Mouse (Mus musculus): Measurements from ENCODE around the gene Nrxn2. TPM values are rescaled to one million over a fixed set of nuclear protein-coding genes. Genes with fewer than 3 reads are reported as not detected.

Gene Nrxn2
- polyA plus RNA-seq, 1 experiment: 1.3 TPM

- no peak for DNase-seq (ENCODE audit: low spot score)
Observed at GRCm38 (mm10) chr19:6541521-6541920, 123.0 kb downstream of the Nrxn2 start.

GRCm38 (mm10) chr19:6542367-6543034, 124.0 kb downstream of the Nrxn2 start, which contains the start of gene Slc22a12:
Slc22a12 (minus strand) TSS chr19:6543032.
- DNase-seq (ENCODE audit: low spot score): no peak

GRCm38 (mm10) chr19:6543035-6543383, 124.5 kb downstream of the Nrxn2 start:
- DNase-seq (ENCODE audit: low spot score): no peak

GRCm38 (mm10) chr19:6543518-6543917, 125.0 kb downstream of the Nrxn2 start:
- no peak for DNase-seq (ENCODE audit: low spot score)

GRCm38 (mm10) chr19:6544712-6545111, 126.2 kb downstream of the Nrxn2 start:
- DNase-seq (ENCODE audit: low spot score): no peak

GRCm38 (mm10) chr19:6545481-6545880, 127.0 kb downstream of the Nrxn2 start:
- no peak for DNase-seq (ENCODE audit: low spot score)

- no peak for DNase-seq (ENCODE audit: low spot score)
Observed at GRCm38 (mm10) chr19:6546096-6546495, 127.6 kb downstream of the Nrxn2 start.

- DNase-seq (ENCODE audit: low spot score): no peak
Observed at GRCm38 (mm10) chr19:6547801-6548200, 129.3 kb downstream of the Nrxn2 start.

GRCm38 (mm10) chr19:6548431-6549410, 130.2 kb downstream of the Nrxn2 start:
- no peak for DNase-seq (ENCODE audit: low spot score)

GRCm38 (mm10) chr19:6549566-6549965, 131.0 kb downstream of the Nrxn2 start:
- DNase-seq (ENCODE audit: low spot score): no peak

- DNase-seq (ENCODE audit: low spot score): no peak
Observed at GRCm38 (mm10) chr19:6551215-6551614, 132.7 kb downstream of the Nrxn2 start.

GRCm38 (mm10) chr19:6552302-6553028, 133.9 kb downstream of the Nrxn2 start:
- no peak for DNase-seq (ENCODE audit: low spot score)

- DNase-seq (ENCODE audit: low spot score): no peak
Observed at GRCm38 (mm10) chr19:6553174-6553573, 134.6 kb downstream of the Nrxn2 start.

- DNase-seq (ENCODE audit: low spot score): no peak
Observed at GRCm38 (mm10) chr19:6553819-6554582, 135.5 kb downstream of the Nrxn2 start.

GRCm38 (mm10) chr19:6559576-6559975, 141.0 kb downstream of the Nrxn2 start:
- DNase-seq (ENCODE audit: low spot score): no peak

GRCm38 (mm10) chr19:6560246-6560815, 141.8 kb downstream of the Nrxn2 start:
- no peak for DNase-seq (ENCODE audit: low spot score)

GRCm38 (mm10) chr19:6565136-6565535, 146.6 kb downstream of the Nrxn2 start:
- DNase-seq (ENCODE audit: low spot score): no peak

- no peak for DNase-seq (ENCODE audit: low spot score)
Observed at GRCm38 (mm10) chr19:6566450-6566849, 147.9 kb downstream of the Nrxn2 start.

- no peak for DNase-seq (ENCODE audit: low spot score)
Observed at GRCm38 (mm10) chr19:6569021-6569420, 150.5 kb downstream of the Nrxn2 start.

GRCm38 (mm10) chr19:6569561-6569960, 151.0 kb downstream of the Nrxn2 start:
- no peak for DNase-seq (ENCODE audit: low spot score)

- DNase-seq (ENCODE audit: low spot score): no peak
Observed at GRCm38 (mm10) chr19:6571476-6571875, 152.9 kb downstream of the Nrxn2 start.

Measured in urinary bladder, adult 2 months (tissue).